Mouse (Mus musculus) embryonic facial prominence, embryonic 14.5 days (tissue): ENCODE results near the gene Trim69. TPM values are rescaled to one million over a fixed set of nuclear protein-coding genes. Genes with fewer than 3 reads are reported as not detected.
A peak's percentile ranks its signal among the peaks of the same experiment; 100 is the strongest.

ENCODE experiments used
- ATAC-seq: fragments of 200-750 bp; cut with Nextera tagmentation; 2 replicates; pipeline ENCODE4 v1.8.0; 2017; ENCODE audit warnings: low read depth, moderate number of reproducible peaks, moderate TSS enrichment
- DNase-seq: peaks from one replicate; pipeline ENCODE4 v3.0.0-alpha.2; 2015; ENCODE audit warnings: low spot score
- H3K27ac ChIP-seq: fragments of 300-500 bp; sonication (generic); replicated peaks from 2 replicates; pipeline ENCODE4 v1.5.1; 2014; ENCODE audit warnings: low read depth, mild to moderate bottlenecking, low read length, moderate library complexity
- H3K27me3 ChIP-seq: fragments of 300-500 bp; sonication (generic); replicated peaks from 2 replicates; pipeline ENCODE4 v1.6.1; 2014; ENCODE audit warnings: low read length; ENCODE audit not compliant: control insufficient read depth, insufficient read depth
- H3K36me3 ChIP-seq: fragments of 300-500 bp; sonication (generic); 2 replicates; pipeline ENCODE4 v1.6.1; 2014; ENCODE audit warnings: low read length, mixed read lengths; ENCODE audit not compliant: control insufficient read depth, insufficient read depth
- H3K4me1 ChIP-seq: fragments of 300-500 bp; sonication (generic); 2 replicates; pipeline ENCODE4 v1.6.1; 2014; ENCODE audit warnings: antibody characterized with exemption, low read length; ENCODE audit not compliant: control insufficient read depth, insufficient read depth
- H3K4me2 ChIP-seq: fragments of 300-500 bp; sonication (generic); 2 replicates; pipeline ENCODE4 v1.6.1; 2014; ENCODE audit warnings: low read depth, mild to moderate bottlenecking, low read length, moderate library complexity, mixed read lengths
- H3K4me3 ChIP-seq: fragments of 300-500 bp; sonication (generic); 2 replicates; pipeline ENCODE4 v1.5.1; 2014; ENCODE audit warnings: low read depth, mild to moderate bottlenecking, low read length
- H3K9ac ChIP-seq: fragments of 300-500 bp; sonication (generic); 2 replicates; pipeline ENCODE4 v1.6.1; 2014; ENCODE audit warnings: low read depth, mild to moderate bottlenecking, low read length, moderate library complexity, mixed read lengths
- H3K9me3 ChIP-seq: fragments of 300-500 bp; sonication (generic); 2 replicates; pipeline ENCODE4 v1.6.1; 2016; ENCODE audit warnings: low read length; ENCODE audit not compliant: control insufficient read depth
- WGBS: fragments of 180-500 bp; shearing (Covaris S2); extraction: QIAGEN DNeasy Blood & Tissue Kit; methylation state at CpG from one replicate; pipeline ENCODE4 v1.1.7; 2014; 5-methylcytosine and 5-hydroxymethylcytosine counted together
- polyA plus RNA-seq: library from polyadenylated mRNA; unstranded; fragments of >200 nt; fragmentation: Nextera tagmentation; extraction: Ambion mirVana; gene quantifications from 2 replicates; pipeline ENCODE4 v1.2.1, GENCODE M21; 2014

Trim69 gene
- polyA plus RNA-seq, 1 experiment from 2014 or later, result 0.10 TPM

DNA sequence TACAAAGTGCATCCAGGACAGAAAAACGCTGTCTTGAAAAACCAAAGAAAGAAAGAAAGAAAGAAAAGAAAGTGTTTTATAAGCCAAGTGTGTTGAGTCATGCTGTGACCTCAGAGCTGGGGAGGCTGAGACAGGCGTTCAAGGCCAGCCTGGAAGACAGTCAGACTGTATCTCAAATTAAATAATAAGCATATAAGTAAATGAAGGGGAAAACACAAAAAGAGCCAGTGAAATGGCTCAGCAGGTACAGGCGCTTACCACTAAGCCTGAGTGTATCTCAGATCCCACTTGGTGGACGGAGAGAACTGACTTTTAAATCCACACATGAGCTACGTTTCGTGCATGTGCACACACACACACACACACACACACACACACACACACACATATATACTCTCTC lies 11.2 kb upstream of the Trim69 start:
- WGBS, result 93% methylated on average over 6 of the region's 6 CpGs
- H3K9ac ChIP-seq, result no peak overlapping the region
- DNase-seq, result no peak
- H3K27me3 ChIP-seq, result no peaks in the 10 kb centered on the region
- 0 out of 2 replicates have a peak, but pooled peaks cover 5% of the 10 kb centered on the region for H3K4me1 ChIP-seq
- peaks cover 7% of the 10 kb centered on the region; the same call in 1 of the 2 replicates for H3K36me3 ChIP-seq
- no peaks in the 10 kb centered on the region for H3K9me3 ChIP-seq
- H3K4me3 ChIP-seq, result no peak overlapping the region
- ATAC-seq, result no peak
- H3K4me2 ChIP-seq, result peak overlapping the region; percentile 65
- no peak overlapping the region for H3K27ac ChIP-seq

DNA sequence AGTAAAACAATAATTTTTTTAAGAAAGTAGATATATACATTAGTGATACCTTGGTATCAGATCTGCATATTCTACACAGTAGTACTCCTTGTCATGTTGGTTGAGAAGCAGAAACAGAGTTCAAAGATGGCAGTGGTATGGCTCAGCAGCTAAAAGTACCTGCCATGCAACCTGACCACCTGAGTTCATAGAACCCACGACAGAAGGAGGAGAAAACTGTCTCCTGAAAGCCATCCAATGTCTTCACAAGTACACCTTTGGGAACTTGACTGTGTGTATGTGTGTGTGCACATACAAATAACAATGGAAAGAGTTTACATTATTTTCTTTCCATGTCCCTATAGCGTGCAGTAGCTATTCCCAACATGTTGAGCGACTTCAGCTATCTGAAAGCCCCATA lies 10.8 kb upstream of the Trim69 start:
- ATAC-seq (no peak), DNase-seq (no peak)
- Histone ChIP-seq H3K27me3 (no peaks in the 10 kb centered on the region), H3K4me3 (no peak overlapping the region), H3K27ac (no peak overlapping the region), H3K4me1 (0 out of 2 replicates have a peak, but pooled peaks cover 5% of the 10 kb centered on the region), H3K4me2 (no peak overlapping the region), H3K9me3 (no peaks in the 10 kb centered on the region), H3K36me3 (peaks cover 10% of the 10 kb centered on the region; the same call in 1 of the 2 replicates), H3K9ac (no peak overlapping the region)
- WGBS, result 78% methylated on average over 3 of the region's 3 CpGs

- 100% methylated on average over 1 of the region's 1 CpGs for WGBS
- H3K4me2 ChIP-seq, result no peak overlapping the region
- no peaks in the 10 kb centered on the region for H3K9me3 ChIP-seq
These were observed 9.3 kb upstream of the Trim69 start for GRCm38 (mm10) chr2:122151221-122151620.

GRCm38 (mm10) chr2:122152850-122153249 lies 7.7 kb upstream of the Trim69 start:
- peaks cover 10% of the 10 kb centered on the region; the same call in 1 of the 2 replicates for H3K36me3 ChIP-seq
- WGBS, result 73% methylated on average over 3 of the region's 3 CpGs
- H3K4me3 ChIP-seq, result no peak overlapping the region

More at GRCm38 (mm10) chr2:122151221-122151620, 9.3 kb upstream of the Trim69 start:
- DNase-seq (no peak), ATAC-seq (no peak)
- 0 out of 2 replicates have a peak, but pooled peaks cover 5% of the 10 kb centered on the region for H3K4me1 ChIP-seq
- peaks cover 10% of the 10 kb centered on the region; the same call in 1 of the 2 replicates for H3K36me3 ChIP-seq
- H3K27me3 ChIP-seq, result no peaks in the 10 kb centered on the region
- H3K4me3 ChIP-seq, result no peak overlapping the region
- no peak overlapping the region for H3K9ac ChIP-seq
- no peak overlapping the region for H3K27ac ChIP-seq

GRCm38 (mm10) chr2:122153681-122154365 lies 6.7 kb upstream of the Trim69 start:
- no peak for ATAC-seq
- WGBS, result 90% methylated on average over 6 of the region's 7 CpGs

More at GRCm38 (mm10) chr2:122152850-122153249, 7.7 kb upstream of the Trim69 start:
- H3K27me3 ChIP-seq, result no peaks in the 10 kb centered on the region
- DNase-seq (no peak), ATAC-seq (no peak)
- H3K9me3 ChIP-seq, result no peaks in the 10 kb centered on the region
- no peak overlapping the region for H3K9ac ChIP-seq
- H3K4me1 ChIP-seq, result 0 out of 2 replicates have a peak, but pooled peaks cover 5% of the 10 kb centered on the region
- H3K27ac ChIP-seq, result no peak overlapping the region
- no peak overlapping the region for H3K4me2 ChIP-seq

GRCm38 (mm10) chr2:122154479-122154878 lies 6.0 kb upstream of the Trim69 start:
- no peak overlapping the region for H3K27ac ChIP-seq
- peaks cover 10% of the 10 kb centered on the region; the same call in 1 of the 2 replicates for H3K36me3 ChIP-seq
- H3K4me1 ChIP-seq, result no peaks in the 10 kb centered on the region
- H3K9ac ChIP-seq, result no peak overlapping the region
- ATAC-seq (no peak), DNase-seq (no peak)
- no peak overlapping the region for H3K4me2 ChIP-seq
- no peak overlapping the region for H3K4me3 ChIP-seq
- H3K9me3 ChIP-seq, result no peaks in the 10 kb centered on the region
- H3K27me3 ChIP-seq, result no peaks in the 10 kb centered on the region
- WGBS, result 95% methylated on average over 2 of the region's 2 CpGs

More at GRCm38 (mm10) chr2:122153681-122154365, 6.7 kb upstream of the Trim69 start:
- H3K9ac ChIP-seq, result no peak overlapping the region
- no peak overlapping the region for H3K4me3 ChIP-seq
- no peaks in the 10 kb centered on the region for H3K9me3 ChIP-seq
- no peak overlapping the region for H3K27ac ChIP-seq
- H3K4me2 ChIP-seq, result no peak overlapping the region
- H3K36me3 ChIP-seq, result peaks cover 10% of the 10 kb centered on the region; the same call in 1 of the 2 replicates
- no peaks in the 10 kb centered on the region for H3K27me3 ChIP-seq
- DNase-seq, result no peak
- H3K4me1 ChIP-seq, result 0 out of 2 replicates have a peak, but pooled peaks cover under 1% of the 10 kb centered on the region

- no peak for DNase-seq
- Histone ChIP-seq H3K4me3 (no peak overlapping the region), H3K4me1 (no peaks in the 10 kb centered on the region), H3K27ac (no peak overlapping the region), H3K36me3 (peaks cover 10% of the 10 kb centered on the region; the same call in 1 of the 2 replicates), H3K9ac (no peak overlapping the region), H3K9me3 (no peaks in the 10 kb centered on the region), H3K27me3 (no peaks in the 10 kb centered on the region), H3K4me2 (no peak overlapping the region)
- 68% methylated on average over 2 of the region's 2 CpGs for WGBS
- no peak for ATAC-seq
These were observed 5.2 kb upstream of the Trim69 start for GRCm38 (mm10) chr2:122155292-122155691.

DNA sequence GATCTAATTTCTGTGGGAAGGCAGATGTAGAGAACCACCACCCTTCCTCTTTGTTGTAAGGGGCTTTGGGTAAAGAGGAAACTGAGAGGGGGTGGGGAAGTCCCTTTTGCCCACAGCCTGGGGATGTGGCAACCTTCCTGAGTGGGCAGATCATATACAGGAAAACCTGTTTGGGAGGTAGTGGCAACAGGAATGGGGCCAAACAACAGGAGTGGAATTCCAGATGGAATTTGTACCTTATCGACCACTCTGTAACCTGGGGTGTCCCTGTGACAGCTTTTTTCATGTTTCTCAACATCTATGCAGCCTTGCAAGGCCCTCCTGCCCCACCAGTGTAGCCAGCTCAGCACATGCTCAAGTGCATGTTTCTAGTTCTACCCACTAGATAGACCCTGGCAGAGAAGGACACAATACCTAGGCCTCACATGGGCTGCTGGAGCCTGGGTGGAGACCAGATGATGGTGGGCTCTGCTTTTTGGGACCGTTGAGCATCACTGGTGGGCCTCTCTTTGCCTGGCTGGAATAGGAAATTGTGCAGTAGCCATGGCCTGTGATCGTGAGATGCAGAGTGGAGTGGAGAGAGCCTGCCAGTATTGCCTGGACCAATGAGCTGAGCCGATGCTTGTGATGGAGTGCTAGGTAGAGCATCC lies 4.3 kb upstream of the Trim69 start:
- Histone ChIP-seq H3K4me3 (no peak overlapping the region), H3K27me3 (no peaks in the 10 kb centered on the region), H3K9ac (no peak overlapping the region), H3K36me3 (peaks cover 10% of the 10 kb centered on the region; the same call in 1 of the 2 replicates), H3K4me2 (no peak overlapping the region), H3K27ac (no peak overlapping the region), H3K9me3 (no peaks in the 10 kb centered on the region), H3K4me1 (no peaks in the 10 kb centered on the region)
- DNase-seq (no peak), ATAC-seq (no peak)
- 80% methylated on average over 4 of the region's 4 CpGs for WGBS
